Mouse (Mus musculus): ENCODE results near the gene Gjb5.

The Gjb5 gene

GRCm38 (mm10) chr4:127349560-127350300 is 8.3 kb downstream of the Gjb5 start:
- DNase-seq, result no peak

GRCm38 (mm10) chr4:127345000-127345399 is 13.0 kb downstream of the Gjb5 start:
- no peak for DNase-seq

DNA sequence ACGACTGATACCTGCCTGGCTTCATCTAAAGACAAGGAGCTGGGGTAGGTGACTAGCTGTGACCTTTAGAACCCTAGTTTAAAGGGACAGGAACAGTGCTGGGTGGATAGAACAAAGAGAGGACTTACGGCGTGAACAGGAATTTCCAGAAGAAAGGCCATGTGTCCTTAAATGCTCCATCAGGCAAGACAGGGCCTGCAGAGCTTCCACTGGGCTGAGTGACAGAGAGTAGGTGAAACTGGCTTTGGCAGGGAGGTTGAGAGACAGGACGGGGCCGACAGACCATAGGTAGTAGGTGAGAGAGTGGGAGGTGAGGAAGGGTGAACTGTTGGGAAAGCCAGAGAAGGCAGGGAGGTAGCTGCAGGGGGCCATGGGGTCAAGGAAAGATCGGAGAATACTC is 16.6 kb downstream of the Gjb5 start:
- no peak for DNase-seq

GRCm38 (mm10) chr4:127337668-127338067 is 20.3 kb downstream of the Gjb5 start:
- no peak for DNase-seq

DNA sequence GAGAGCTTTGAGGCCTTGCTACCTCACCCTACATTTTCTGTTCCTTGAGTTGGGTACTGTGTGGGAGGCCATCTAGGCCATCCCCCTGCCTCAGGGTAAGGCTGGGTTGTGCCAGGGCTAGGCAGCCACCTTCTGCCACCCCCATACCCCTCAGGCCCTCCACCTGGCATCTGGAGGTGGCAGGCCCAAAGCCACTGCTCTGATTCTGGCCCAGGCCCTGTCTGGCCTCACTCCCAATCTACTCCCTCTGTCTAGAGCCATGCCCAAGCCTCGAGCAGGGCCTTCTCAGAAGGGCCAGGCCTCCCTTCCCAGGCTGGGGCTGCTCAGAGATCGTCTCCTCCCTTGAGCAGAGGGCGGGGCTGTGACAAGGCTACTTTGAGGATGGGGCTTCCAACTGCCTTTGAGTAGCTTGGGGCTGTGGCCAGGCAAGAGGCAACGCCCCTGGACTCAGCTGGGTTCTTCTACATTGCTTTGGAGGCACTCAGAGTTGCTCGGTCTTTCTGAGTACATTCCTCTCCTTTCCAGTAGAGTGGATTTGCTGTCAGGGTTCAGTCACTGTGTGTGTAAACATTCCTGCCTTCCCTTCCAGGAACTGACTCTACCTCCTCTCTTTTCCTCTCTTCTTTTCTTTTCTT is 23.0 kb downstream of the Gjb5 start:
- peak in 1 of 2 experiments; percentile 44 for DNase-seq

DNA sequence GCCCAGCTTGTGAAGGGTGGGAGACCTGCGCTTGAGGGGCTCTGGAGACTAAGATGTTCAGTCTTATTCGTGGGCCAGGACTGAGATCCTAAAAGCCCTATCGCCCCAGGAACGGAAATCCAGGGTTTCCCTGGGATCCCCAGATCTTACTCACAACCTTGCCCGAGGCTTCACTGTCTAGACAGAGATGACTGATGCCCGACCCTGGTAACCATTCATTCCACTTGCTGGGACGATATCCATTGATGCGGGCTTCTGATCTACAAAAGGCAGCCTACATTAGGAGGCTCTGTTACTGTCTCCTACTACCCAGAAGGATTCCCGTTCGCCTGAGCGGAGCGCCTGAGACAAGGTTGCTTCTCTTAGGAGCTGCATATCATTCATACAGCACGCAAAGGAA is 26.8 kb downstream of the Gjb5 start:
- no peak for DNase-seq

- DNase-seq, result peak in 1 of 2 experiments; percentile 40
Observed at GRCm38 (mm10) chr4:127330181-127331100, 27.5 kb downstream of the Gjb5 start, which contains the start of gene Gjb3. Gene Gjb3, minus strand, starts transcription at chr4:127330844.

DNA sequence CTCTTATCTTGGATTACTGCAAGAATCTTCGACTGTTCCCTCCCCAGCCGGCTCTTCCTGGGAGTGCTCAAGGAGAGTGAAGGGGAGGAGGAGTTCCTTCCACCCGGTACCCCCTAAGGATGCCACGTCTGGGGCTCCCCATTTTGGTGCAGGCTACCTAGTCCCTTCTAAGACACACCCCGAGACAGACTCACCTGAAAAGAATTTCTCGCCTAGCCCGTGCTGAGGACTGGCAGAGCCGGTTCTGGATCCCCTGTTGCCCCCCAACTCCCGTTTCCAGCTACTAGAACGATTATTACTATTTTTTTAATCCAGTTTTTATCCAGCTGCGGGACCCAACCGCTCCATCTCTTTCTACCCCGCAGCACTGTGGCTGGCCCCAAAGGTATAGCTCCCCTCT is 28.2 kb downstream of the Gjb5 start:
- DNase-seq, result no peak

DNA sequence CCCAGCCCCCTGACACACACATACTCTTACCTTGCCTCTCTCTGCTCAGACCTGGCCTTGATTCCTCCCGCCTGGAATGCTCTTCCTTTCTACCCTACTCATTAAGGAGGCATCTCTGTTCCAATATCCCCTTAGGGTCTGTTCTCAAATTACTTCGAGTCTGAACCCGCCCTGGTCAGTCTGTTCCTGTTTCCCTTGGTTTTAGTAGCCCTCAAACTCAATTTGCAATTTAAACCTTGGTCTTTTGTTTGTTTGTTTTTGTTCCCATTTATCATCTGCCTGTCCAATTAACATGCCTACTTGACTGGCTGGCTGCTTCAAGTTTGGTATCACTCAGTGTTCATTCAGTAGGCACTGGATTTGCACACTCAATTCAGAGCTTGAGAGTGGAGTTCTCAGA is 28.9 kb downstream of the Gjb5 start:
- no peak for DNase-seq

- DNase-seq, result no peak
Observed at GRCm38 (mm10) chr4:127328378-127328777, 29.6 kb downstream of the Gjb5 start.

- DNase-seq, result no peak
Observed at GRCm38 (mm10) chr4:127327749-127328148, 30.2 kb downstream of the Gjb5 start.

GRCm38 (mm10) chr4:127327258-127327657 is 30.7 kb downstream of the Gjb5 start:
- no peak for DNase-seq

DNA sequence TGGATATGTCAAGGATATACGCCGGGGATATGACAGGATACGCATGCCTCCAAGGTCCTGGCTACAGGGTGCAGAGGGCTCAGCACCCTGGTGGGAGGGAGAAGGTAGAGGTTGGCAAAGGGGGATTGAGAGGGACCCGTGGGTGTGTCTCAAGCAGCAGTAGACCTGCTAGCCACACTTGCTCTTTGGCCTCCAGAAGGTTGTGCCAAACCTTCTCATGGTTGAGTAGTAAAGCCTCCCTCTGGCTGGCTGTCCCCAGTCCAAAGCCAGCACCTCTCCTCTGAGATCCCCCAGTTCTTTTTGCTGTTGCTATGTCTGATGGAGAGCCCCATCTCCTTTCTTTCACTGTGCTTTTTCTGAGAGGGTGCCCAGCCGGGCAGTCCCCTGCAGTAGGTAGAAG is 32.7 kb downstream of the Gjb5 start:
- no peak for DNase-seq

- DNase-seq, result peak; percentile 88 to 96
Observed at GRCm38 (mm10) chr4:127324759-127325158, 33.2 kb downstream of the Gjb5 start.

DNA sequence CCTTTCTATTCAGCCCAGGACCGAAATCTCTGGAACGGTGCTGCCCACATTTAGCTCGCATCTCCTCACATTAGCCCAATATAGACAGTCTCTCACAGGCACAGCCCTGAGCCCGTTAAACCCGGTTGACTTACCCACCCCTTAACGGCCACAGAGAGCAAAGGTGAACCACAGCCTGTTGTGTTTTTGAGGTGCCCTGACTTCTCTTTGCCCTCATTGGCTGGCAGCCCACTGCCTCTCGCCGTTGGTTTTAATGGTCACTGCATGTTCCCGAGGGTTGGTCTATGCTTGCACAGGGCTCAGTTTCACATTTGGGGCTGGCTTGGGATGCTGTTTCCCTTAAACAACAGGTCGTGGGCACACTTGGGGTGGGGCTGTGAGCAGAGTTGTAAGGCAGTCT is 33.7 kb downstream of the Gjb5 start:
- DNase-seq, result no peak

DNA sequence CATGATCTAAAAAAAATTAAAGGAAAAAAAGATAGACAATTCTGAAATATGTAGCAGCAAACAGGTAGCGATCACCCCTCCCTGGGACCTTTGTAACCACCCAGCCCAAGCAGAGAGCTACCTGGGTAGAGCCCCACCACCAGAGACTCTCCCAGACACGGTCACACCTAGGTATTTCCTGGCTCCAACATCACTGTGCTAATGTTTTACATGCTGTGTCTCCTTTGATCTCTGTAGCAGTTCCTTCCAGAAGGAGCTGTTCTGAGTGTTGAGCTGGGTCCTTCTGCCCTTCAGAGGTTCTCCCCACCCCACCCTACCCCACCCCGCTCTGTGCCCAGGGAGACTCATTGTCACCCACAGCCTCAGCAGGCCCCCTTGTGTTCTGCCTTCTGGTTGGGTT is 34.3 kb downstream of the Gjb5 start:
- no peak for DNase-seq

DNA sequence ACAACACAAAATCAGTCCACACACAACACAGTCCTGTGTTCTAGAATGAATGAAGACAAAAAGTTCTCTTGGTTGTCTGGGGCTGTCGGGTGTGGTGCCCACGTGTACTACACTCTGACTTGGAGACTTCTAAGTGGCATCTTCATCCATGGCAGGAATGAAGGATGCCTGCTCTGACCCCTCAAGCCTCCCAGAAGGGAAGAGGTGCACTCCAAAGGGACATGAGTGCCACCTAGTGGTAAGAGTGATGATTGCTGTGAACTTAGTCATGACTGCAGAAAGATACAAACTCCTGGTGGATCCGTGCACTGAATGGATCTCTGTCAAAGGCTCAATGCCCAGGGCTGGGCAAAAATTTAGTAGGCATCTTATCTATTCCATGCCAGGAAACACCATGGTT is 38.4 kb downstream of the Gjb5 start:
- peak; percentile 87 to 91 for DNase-seq

GRCm38 (mm10) chr4:127317143-127317542 is 40.8 kb downstream of the Gjb5 start:
- DNase-seq, result peak in 1 of 2 experiments; percentile 30

GRCm38 (mm10) chr4:127315753-127316152 is 42.2 kb downstream of the Gjb5 start:
- no peak for DNase-seq

GRCm38 (mm10) chr4:127314585-127314984 is 43.4 kb downstream of the Gjb5 start:
- DNase-seq, result no peak

- peak; percentile 71 to 72 for DNase-seq
Observed at GRCm38 (mm10) chr4:127313861-127314260, 44.1 kb downstream of the Gjb5 start, which contains the start of gene Gja4. Gene Gja4, minus strand, starts transcription at chr4:127314039.

GRCm38 (mm10) chr4:127312349-127312748 is 45.6 kb downstream of the Gjb5 start:
- DNase-seq, result no peak

GRCm38 (mm10) chr4:127311561-127311960 is 46.4 kb downstream of the Gjb5 start:
- peak in 1 of 2 experiments; percentile 46 for DNase-seq

Data from cerebellum, postnatal 14 days (tissue).